Mouse (Mus musculus) intestine, postnatal 0 days (tissue): ENCODE results near the gene Thbs3. TPM values are rescaled to one million over a fixed set of nuclear protein-coding genes. Genes with fewer than 3 reads are reported as not detected.

ENCODE experiments used
- ATAC-seq: fragments of 200-750 bp; cut with Nextera tagmentation; 2 replicates; pipeline ENCODE4 v1.8.0; 2017; ENCODE audit warnings: mild to moderate bottlenecking, moderate TSS enrichment, moderate library complexity
- H3K27ac ChIP-seq: fragments of 300-500 bp; sonication (generic); 2 replicates; pipeline ENCODE4 v1.5.1; 2014; ENCODE audit warnings: mild to moderate bottlenecking, low read depth, low read length, moderate library complexity
- H3K27me3 ChIP-seq: fragments of 300-500 bp; sonication (generic); replicated peaks from 2 replicates; pipeline ENCODE4 v1.6.1; 2014; ENCODE audit warnings: low read length, mixed read lengths; ENCODE audit not compliant: control insufficient read depth, insufficient read depth
- H3K36me3 ChIP-seq: fragments of 300-500 bp; sonication (generic); 2 replicates; pipeline ENCODE4 v1.6.1; 2014; ENCODE audit warnings: mild to moderate bottlenecking, moderate library complexity; ENCODE audit not compliant: control insufficient read depth, insufficient read depth
- H3K4me1 ChIP-seq: fragments of 300-500 bp; sonication (generic); replicated peaks from 2 replicates; pipeline ENCODE4 v1.6.1; 2014; ENCODE audit warnings: antibody characterized with exemption, low read length, mixed read lengths; ENCODE audit not compliant: control insufficient read depth, insufficient read depth
- H3K4me2 ChIP-seq: fragments of 300-500 bp; sonication (generic); replicated peaks from 2 replicates; pipeline ENCODE4 v1.6.1; 2014; ENCODE audit warnings: low read depth, mild to moderate bottlenecking, moderate library complexity
- H3K4me3 ChIP-seq: fragments of 300-500 bp; sonication (generic); 2 replicates; pipeline ENCODE4 v1.5.1; 2014; ENCODE audit warnings: low read depth, low read length
- H3K9ac ChIP-seq: fragments of 300-500 bp; sonication (generic); 2 replicates; pipeline ENCODE4 v1.6.1; 2014; ENCODE audit warnings: mild to moderate bottlenecking, low read depth, low read length
- H3K9me3 ChIP-seq: fragments of 300-500 bp; sonication (generic); 2 replicates; pipeline ENCODE4 v1.6.1; 2016; ENCODE audit warnings: mixed run types; ENCODE audit not compliant: control insufficient read depth
- CTCF ChIP-seq: sonication (generic); IDR thresholded peaks from 2 replicates; pipeline ENCODE4 v1.5.1; 2016; ENCODE audit warnings: low read depth, mild to moderate bottlenecking, control low read depth, antibody characterized with exemption, moderate library complexity
- WGBS: fragments of 180-500 bp; shearing (Covaris S2); extraction: QIAGEN DNeasy Blood & Tissue Kit; methylation state at CpG from one replicate; pipeline ENCODE4 v1.1.7; 2014; 5-methylcytosine and 5-hydroxymethylcytosine counted together
- polyA plus RNA-seq: library from polyadenylated mRNA; unstranded; fragments of >200 nt; fragmentation: Nextera tagmentation; extraction: Ambion mirVana; gene quantifications from 2 replicates; pipeline ENCODE4 v1.2.1, GENCODE M21; 2015

Gene Thbs3
- polyA plus RNA-seq, 1 experiment from 2014 or later, result 17.2 TPM

GRCm38 (mm10) chr3:89246261-89247100 lies 31.5 kb downstream of the Thbs3 start, which contains the start of gene Trim46:
Gene Trim46 (minus strand): TSS chr3:89246309.
- Histone ChIP-seq H3K27ac (peak within 1 kb of the TSS; percentile 61), H3K4me1 (peaks cover 7% of the 10 kb centered on the region; the same call in 1 of the 2 replicates), H3K4me2 (peak within 1 kb of the TSS; percentile 88), H3K9me3 (no peaks in the 10 kb centered on the region), H3K9ac (peak within 1 kb of the TSS; percentile 58), H3K36me3 (peaks cover 6% of the 10 kb centered on the region; the same call in 1 of the 2 replicates), H3K4me3 (peak within 1 kb of the TSS; percentile 65), H3K27me3 (0 out of 2 replicates have a peak, but pooled peaks cover 4% of the 10 kb centered on the region)
- ATAC-seq, result peak; percentile 41
- TF ChIP-seq CTCF, result peak; percentile 99
- WGBS, result under 1% methylated on average over 40 of the region's 42 CpGs

GRCm38 (mm10) chr3:89247466-89247865 lies 32.5 kb downstream of the Thbs3 start:
- Histone ChIP-seq H3K9ac (no peak overlapping the region), H3K4me2 (peak overlapping the region; percentile 88; the same call in 1 of the 2 replicates), H3K9me3 (no peaks in the 10 kb centered on the region), H3K27me3 (0 out of 2 replicates have a peak, but pooled peaks cover 4% of the 10 kb centered on the region), H3K4me1 (peaks cover 13% of the 10 kb centered on the region; the same call in 1 of the 2 replicates), H3K4me3 (no peak overlapping the region), H3K36me3 (peaks cover 6% of the 10 kb centered on the region; the same call in 1 of the 2 replicates), H3K27ac (no peak overlapping the region)
- no peak for TF ChIP-seq CTCF
- 82% methylated on average over 4 of the region's 4 CpGs for WGBS
- no peak for ATAC-seq

DNA sequence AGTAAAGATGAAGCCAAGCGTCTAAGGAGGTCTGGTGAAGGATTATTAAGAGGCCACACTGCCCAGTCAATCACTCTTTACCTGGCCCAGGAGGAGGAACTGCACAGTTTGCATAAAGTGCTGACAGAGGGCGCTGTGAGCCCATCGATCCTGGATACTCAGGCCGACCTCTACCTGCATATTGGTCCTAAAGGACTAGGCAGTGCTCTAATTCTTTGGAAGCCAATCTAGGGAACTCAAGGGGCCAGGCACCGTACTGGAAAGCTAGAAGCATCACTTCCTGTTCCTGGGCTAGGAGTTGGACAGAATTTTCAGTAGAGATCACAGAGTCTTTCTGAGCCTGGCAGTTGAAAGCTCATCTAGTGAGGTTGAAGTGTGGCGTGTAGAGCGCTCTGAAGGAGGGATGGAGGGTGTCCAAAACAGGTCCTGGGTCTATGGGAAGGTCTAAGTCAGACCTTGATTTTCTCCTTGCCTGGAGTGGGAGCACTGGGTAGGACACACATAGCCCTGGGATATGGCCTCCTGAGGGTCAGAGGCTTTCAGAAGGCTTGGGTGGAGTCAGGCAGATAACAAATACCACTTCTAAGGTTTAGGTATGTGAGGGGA lies 35.6 kb downstream of the Thbs3 start:
- Histone ChIP-seq H3K4me3 (no peak overlapping the region), H3K27ac (peak overlapping the region; percentile 22; the same call in 1 of the 2 replicates), H3K9ac (no peak overlapping the region), H3K4me1 (0 out of 2 replicates have a peak, but pooled peaks cover 12% of the 10 kb centered on the region), H3K27me3 (no peaks in the 10 kb centered on the region), H3K4me2 (no peak overlapping the region), H3K9me3 (no peaks in the 10 kb centered on the region), H3K36me3 (peaks cover 6% of the 10 kb centered on the region; the same call in 1 of the 2 replicates)
- peak; percentile 89 for TF ChIP-seq CTCF
- 19% methylated on average over 7 of the region's 7 CpGs for whole genome bisulfite sequencing
- 0 out of 2 replicates have a peak, but pooled peaks have one; percentile 17 for ATAC-seq

- H3K9ac ChIP-seq, result no peak overlapping the region
- H3K9me3 ChIP-seq, result no peaks in the 10 kb centered on the region
- H3K36me3 ChIP-seq, result peaks cover 6% of the 10 kb centered on the region; the same call in 1 of the 2 replicates
- WGBS, result 12% methylated on average over 17 of the region's 17 CpGs
- peak overlapping the region; percentile 54 for H3K4me2 ChIP-seq
- peak overlapping the region; percentile 41; the same call in 1 of the 2 replicates for H3K27ac ChIP-seq
- peak; percentile 22; the same call in 1 of the 2 replicates for ATAC-seq
- no peak overlapping the region for H3K4me3 ChIP-seq
- TF ChIP-seq CTCF, result peak; percentile 16; the same call in 1 of the 2 replicates
- 0 out of 2 replicates have a peak, but pooled peaks cover 12% of the 10 kb centered on the region for H3K4me1 ChIP-seq
- no peaks in the 10 kb centered on the region for H3K27me3 ChIP-seq
Measured at GRCm38 (mm10) chr3:89251365-89251895, 36.5 kb downstream of the Thbs3 start.

DNA sequence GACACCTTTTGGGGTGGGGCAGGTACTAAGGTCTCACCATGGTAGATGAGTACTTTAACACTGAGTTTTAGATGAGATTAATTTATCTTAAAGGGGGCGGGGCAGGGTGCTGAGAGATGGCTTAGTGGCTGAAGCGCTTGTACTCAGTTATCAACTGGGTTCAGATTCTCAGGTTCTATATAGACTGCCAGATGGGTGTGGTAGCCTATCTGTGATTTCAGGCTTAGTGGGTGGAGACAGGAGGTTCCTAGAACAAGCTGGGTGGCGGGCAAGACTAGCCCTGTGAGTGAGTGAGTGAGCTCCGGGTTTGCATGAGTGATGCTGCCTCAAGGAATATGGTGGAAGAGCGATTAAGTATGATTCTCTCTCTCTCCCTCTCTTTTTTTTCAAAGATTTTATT lies 40.0 kb downstream of the Thbs3 start:
- no peaks in the 10 kb centered on the region for H3K9me3 ChIP-seq
- no peak overlapping the region for H3K4me2 ChIP-seq
- TF ChIP-seq CTCF, result no peak; the same call in 1 of the 2 replicates
- no peak overlapping the region for H3K4me3 ChIP-seq
- H3K27me3 ChIP-seq, result no peaks in the 10 kb centered on the region
- ATAC-seq, result 0 out of 2 replicates have a peak, but pooled peaks have one; percentile 17
- H3K36me3 ChIP-seq, result no peaks in the 10 kb centered on the region
- 63% methylated on average over 5 of the region's 5 CpGs for WGBS
- no peak overlapping the region for H3K9ac ChIP-seq
- 0 out of 2 replicates have a peak, but pooled peaks cover 12% of the 10 kb centered on the region for H3K4me1 ChIP-seq
- H3K27ac ChIP-seq, result no peak overlapping the region
